Mouse (Mus musculus) embryonic facial prominence, embryonic 15.5 days (tissue): Measurements from ENCODE around the gene Hoxc5. TPM values are rescaled to one million over a fixed set of nuclear protein-coding genes. Genes with fewer than 3 reads are reported as not detected.

Source experiments
- ATAC-seq: fragments of 200-750 bp; cut with Nextera tagmentation; 2 replicates; pipeline ENCODE4 v1.8.0; 2017; ENCODE audit warnings: low read depth, moderate TSS enrichment; ENCODE audit not compliant: insufficient number of reproducible peaks, low FRiP score, low TSS enrichment
- H3K27ac ChIP-seq: fragments of 300-500 bp; sonication (generic); replicated peaks from 2 replicates; pipeline ENCODE4 v1.5.1; 2015; ENCODE audit warnings: mild to moderate bottlenecking, inconsistent platforms
- H3K27me3 ChIP-seq: fragments of 300-500 bp; sonication (generic); 2 replicates; pipeline ENCODE4 v1.6.1; 2015; ENCODE audit warnings: inconsistent platforms
- H3K36me3 ChIP-seq: fragments of 300-500 bp; sonication (generic); 2 replicates; pipeline ENCODE4 v1.6.1; 2015; ENCODE audit warnings: mild to moderate bottlenecking, inconsistent platforms
- H3K4me1 ChIP-seq: fragments of 300-500 bp; sonication (generic); 2 replicates; pipeline ENCODE4 v1.6.1; 2015; ENCODE audit warnings: inconsistent platforms
- H3K4me2 ChIP-seq: fragments of 300-500 bp; sonication (generic); replicated peaks from 2 replicates; pipeline ENCODE4 v1.6.1; 2015; ENCODE audit warnings: mild to moderate bottlenecking, inconsistent platforms
- H3K4me3 ChIP-seq: fragments of 300-500 bp; sonication (generic); replicated peaks from 2 replicates; pipeline ENCODE4 v1.5.1; 2015; ENCODE audit warnings: mild to moderate bottlenecking, inconsistent platforms
- H3K9ac ChIP-seq: fragments of 300-500 bp; sonication (generic); 2 replicates; pipeline ENCODE4 v1.6.1; 2015; ENCODE audit warnings: inconsistent platforms
- H3K9me3 ChIP-seq: fragments of 300-500 bp; sonication (generic); replicated peaks from 2 replicates; pipeline ENCODE4 v1.6.1; 2016; ENCODE audit warnings: inconsistent platforms
- WGBS: fragments of 180-500 bp; shearing (Covaris S2); methylation state at CpG from one replicate; pipeline ENCODE4 v1.1.7; 2015; 5-methylcytosine and 5-hydroxymethylcytosine counted together
- polyA plus RNA-seq: library from polyadenylated mRNA; unstranded; fragments of >200 nt; fragmentation: Nextera tagmentation; extraction: Ambion mirVana; gene quantifications from 2 replicates; pipeline ENCODE4 v1.2.1, GENCODE M21; 2015

Hoxc5 gene
- polyA plus RNA-seq, 1 experiment from 2014 or later, result 2.1 TPM

GRCm38 (mm10) chr15:102947276-102947675 is 20.0 kb upstream of the Hoxc5 start:
- WGBS, result 1% methylated on average over 9 of the region's 9 CpGs
- Histone ChIP-seq H3K36me3 (no peaks in the 10 kb centered on the region), H3K4me1 (no peaks in the 10 kb centered on the region), H3K27ac (no peak overlapping the region), H3K4me2 (no peak overlapping the region), H3K27me3 (peaks cover 99% of the 10 kb centered on the region), H3K4me3 (no peak overlapping the region), H3K9me3 (no peaks in the 10 kb centered on the region), H3K9ac (no peak overlapping the region)
- ATAC-seq, result no peak

DNA sequence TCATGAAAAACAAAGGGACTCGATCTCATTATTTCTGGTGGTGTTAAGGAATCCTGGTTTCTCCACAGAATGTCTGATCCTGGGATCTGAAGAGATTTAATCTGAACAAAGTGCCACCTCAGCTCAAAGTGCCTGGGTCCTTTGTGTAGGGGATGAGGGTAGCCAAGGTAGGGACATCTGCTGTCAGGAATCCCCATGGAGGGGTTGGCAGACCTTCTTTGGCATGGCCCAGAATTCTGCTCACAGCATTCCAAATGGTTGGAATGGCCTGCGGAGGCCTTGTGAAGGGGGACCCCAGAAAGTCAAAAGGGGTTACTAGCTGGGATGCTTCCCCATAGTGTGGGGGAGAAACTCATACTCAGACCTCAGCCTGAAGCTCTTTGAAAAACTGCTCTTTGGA is 18.4 kb upstream of the Hoxc5 start:
- no peak for ATAC-seq
- no peak overlapping the region for H3K27ac ChIP-seq
- H3K36me3 ChIP-seq, result no peaks in the 10 kb centered on the region
- no peaks in the 10 kb centered on the region for H3K9me3 ChIP-seq
- peaks cover 99% of the 10 kb centered on the region for H3K27me3 ChIP-seq
- no peaks in the 10 kb centered on the region for H3K4me1 ChIP-seq
- WGBS, result 4% methylated on average over 2 of the region's 2 CpGs
- no peak overlapping the region for H3K9ac ChIP-seq
- H3K4me2 ChIP-seq, result no peak overlapping the region
- no peak overlapping the region for H3K4me3 ChIP-seq

DNA sequence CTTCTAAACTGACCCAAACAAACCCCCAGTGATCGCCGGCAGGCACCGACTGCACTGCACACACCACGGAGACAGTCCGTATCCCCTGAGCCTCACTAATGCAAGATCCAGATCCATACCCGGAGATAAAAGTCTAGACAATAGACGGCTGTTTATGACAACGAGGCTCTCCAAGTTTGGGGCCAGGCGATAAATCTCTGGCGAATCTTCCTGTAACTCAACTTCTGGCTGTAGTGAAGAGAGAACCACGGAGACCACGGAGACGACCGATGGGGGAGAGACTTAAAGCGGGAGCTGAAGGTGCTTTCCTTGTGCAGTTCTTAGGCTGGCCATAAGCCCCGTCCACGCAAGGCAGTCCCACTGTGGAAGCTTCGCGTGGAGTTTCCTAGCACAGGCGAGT is 17.5 kb upstream of the Hoxc5 start:
- H3K4me3 ChIP-seq, result no peak overlapping the region
- H3K36me3 ChIP-seq, result no peaks in the 10 kb centered on the region
- 2% methylated on average over 20 of the region's 20 CpGs for WGBS
- H3K4me1 ChIP-seq, result no peaks in the 10 kb centered on the region
- H3K9me3 ChIP-seq, result no peaks in the 10 kb centered on the region
- no peak for ATAC-seq
- peaks cover 99% of the 10 kb centered on the region for H3K27me3 ChIP-seq
- no peak overlapping the region for H3K4me2 ChIP-seq
- no peak overlapping the region for H3K9ac ChIP-seq
- H3K27ac ChIP-seq, result no peak overlapping the region

DNA sequence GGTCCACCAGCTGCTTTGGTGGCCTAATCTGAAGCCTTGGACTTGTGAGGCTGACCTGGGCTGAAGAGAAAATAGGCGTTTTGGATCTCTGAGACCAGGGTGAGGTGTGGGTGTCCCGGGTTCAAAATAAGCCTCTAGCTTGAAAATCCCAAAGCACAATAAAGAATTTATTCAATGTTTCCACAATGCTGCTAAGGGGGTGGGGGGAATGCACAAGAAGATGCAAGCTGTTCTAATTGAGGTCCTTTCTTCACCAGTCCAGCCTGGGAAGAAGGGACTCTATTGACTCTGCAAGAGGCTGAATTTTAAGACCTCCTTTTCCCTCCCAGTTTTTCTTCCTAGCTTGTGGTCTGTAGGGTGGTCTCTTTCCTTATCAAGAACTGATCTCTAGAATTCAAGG is 16.4 kb upstream of the Hoxc5 start:
- WGBS, result 9% methylated on average over 2 of the region's 2 CpGs
- Histone ChIP-seq H3K9ac (no peak overlapping the region), H3K4me3 (no peak overlapping the region), H3K36me3 (no peaks in the 10 kb centered on the region), H3K27me3 (peaks cover 97% of the 10 kb centered on the region), H3K9me3 (no peaks in the 10 kb centered on the region), H3K4me2 (no peak overlapping the region), H3K27ac (no peak overlapping the region), H3K4me1 (no peaks in the 10 kb centered on the region)
- ATAC-seq, result no peak

- Histone ChIP-seq H3K27ac (no peak overlapping the region), H3K4me3 (no peak overlapping the region)
- WGBS, result 2% methylated on average over 6 of the region's 6 CpGs
Observed at GRCm38 (mm10) chr15:102953561-102953960, 13.7 kb upstream of the Hoxc5 start.

GRCm38 (mm10) chr15:102954192-102955006 is 12.8 kb upstream of the Hoxc5 start, which contains the start of gene Hoxc11:
TSS of gene Hoxc11 (plus strand) at chr15:102954427.
- Histone ChIP-seq H3K4me2 (no peak within 1 kb of the TSS), H3K9me3 (no peaks in the 10 kb centered on the region), H3K9ac (no peak within 1 kb of the TSS), H3K36me3 (no peaks in the 10 kb centered on the region), H3K4me1 (no peaks in the 10 kb centered on the region), H3K27ac (no peak within 1 kb of the TSS), H3K27me3 (peaks cover 94% of the 10 kb centered on the region), H3K4me3 (no peak within 1 kb of the TSS)
- WGBS, result 1% methylated on average over 57 of the region's 57 CpGs
- no peak for ATAC-seq

More at GRCm38 (mm10) chr15:102953561-102953960, 13.7 kb upstream of the Hoxc5 start:
- Histone ChIP-seq H3K9me3 (no peaks in the 10 kb centered on the region), H3K4me1 (no peaks in the 10 kb centered on the region), H3K36me3 (no peaks in the 10 kb centered on the region), H3K27me3 (peaks cover 97% of the 10 kb centered on the region), H3K9ac (no peak overlapping the region), H3K4me2 (no peak overlapping the region)
- ATAC-seq, result no peak

DNA sequence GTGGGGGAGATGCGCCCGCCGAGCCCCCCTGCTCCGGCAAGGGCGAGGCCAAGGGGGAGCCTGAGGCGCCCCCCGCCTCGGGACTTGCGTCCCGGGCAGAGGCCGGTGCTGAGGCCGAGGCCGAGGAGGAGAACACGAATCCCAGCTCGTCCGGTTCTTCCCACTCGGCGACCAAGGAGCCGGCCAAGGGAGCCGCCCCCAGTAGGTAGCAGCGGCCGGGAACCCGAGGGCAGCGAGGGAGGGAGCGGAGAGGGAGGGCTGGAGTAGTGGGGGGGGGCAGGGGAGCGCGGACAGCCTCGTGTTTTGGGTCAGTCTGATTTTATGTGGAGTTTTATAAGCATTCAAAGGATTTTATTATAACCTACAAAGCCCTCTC is 12.2 kb upstream of the Hoxc5 start:
- peaks cover 94% of the 10 kb centered on the region for H3K27me3 ChIP-seq
- no peaks in the 10 kb centered on the region for H3K4me1 ChIP-seq
- no peak overlapping the region for H3K9ac ChIP-seq
- no peak overlapping the region for H3K4me2 ChIP-seq
- no peak for ATAC-seq
- H3K4me3 ChIP-seq, result no peak overlapping the region
- no peaks in the 10 kb centered on the region for H3K36me3 ChIP-seq
- no peaks in the 10 kb centered on the region for H3K9me3 ChIP-seq
- H3K27ac ChIP-seq, result no peak overlapping the region
- 1% methylated on average over 28 of the region's 28 CpGs for WGBS

DNA sequence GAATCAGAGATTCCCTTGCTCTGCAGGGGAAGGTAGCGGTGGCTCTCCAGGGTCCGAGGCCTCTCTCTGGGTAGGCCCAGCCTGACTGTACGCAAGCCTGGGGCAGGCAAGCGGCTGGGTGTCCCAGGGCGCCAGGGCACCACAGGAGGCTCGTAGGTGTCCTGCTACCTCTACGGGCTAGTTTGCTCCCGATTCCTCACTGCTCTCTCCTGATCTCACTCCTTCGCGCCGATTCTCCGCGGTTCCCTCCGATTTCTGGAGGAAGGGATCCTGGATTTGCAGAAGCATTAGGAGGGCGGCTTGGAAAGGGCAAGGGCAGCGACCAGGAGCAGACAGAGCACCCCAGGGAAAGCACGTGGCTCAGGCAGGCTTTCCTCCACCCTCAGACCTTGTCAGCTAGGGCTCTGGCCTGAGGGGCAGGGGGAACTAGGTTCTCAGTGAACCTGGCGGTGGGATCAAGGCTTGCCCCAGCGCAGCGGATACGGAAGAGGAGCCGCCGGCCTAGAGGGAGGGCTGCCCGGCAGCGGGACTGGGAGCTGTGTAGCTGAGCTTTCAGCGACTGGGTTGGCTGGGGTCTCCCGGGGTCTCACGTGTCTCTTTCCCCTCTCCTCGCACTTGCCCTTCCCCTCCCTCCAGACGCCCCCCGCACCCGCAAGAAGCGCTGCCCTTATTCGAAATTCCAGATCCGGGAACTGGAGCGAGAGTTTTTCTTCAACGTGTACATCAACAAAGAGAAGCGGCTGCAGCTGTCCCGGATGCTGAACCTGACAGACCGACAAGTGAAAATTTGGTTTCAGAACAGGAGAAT is 11.2 kb upstream of the Hoxc5 start:
- Histone ChIP-seq H3K4me2 (no peak overlapping the region), H3K27me3 (peaks cover 95% of the 10 kb centered on the region), H3K9ac (no peak overlapping the region), H3K4me3 (no peak overlapping the region), H3K27ac (no peak overlapping the region), H3K9me3 (no peaks in the 10 kb centered on the region), H3K4me1 (no peaks in the 10 kb centered on the region), H3K36me3 (no peaks in the 10 kb centered on the region)
- ATAC-seq, result no peak
- 1% methylated on average over 40 of the region's 40 CpGs for WGBS

GRCm38 (mm10) chr15:102956906-102957305 is 10.3 kb upstream of the Hoxc5 start:
- Histone ChIP-seq H3K27ac (no peak overlapping the region), H3K36me3 (no peaks in the 10 kb centered on the region), H3K9ac (no peak overlapping the region), H3K4me2 (no peak overlapping the region), H3K9me3 (no peaks in the 10 kb centered on the region), H3K27me3 (peaks cover 94% of the 10 kb centered on the region), H3K4me3 (no peak overlapping the region), H3K4me1 (no peaks in the 10 kb centered on the region)
- under 1% methylated on average over 12 of the region's 12 CpGs for WGBS
- no peak for ATAC-seq

- peaks cover 92% of the 10 kb centered on the region for H3K27me3 ChIP-seq
- no peaks in the 10 kb centered on the region for H3K4me1 ChIP-seq
- H3K9me3 ChIP-seq, result no peaks in the 10 kb centered on the region
- H3K36me3 ChIP-seq, result no peaks in the 10 kb centered on the region
- H3K4me3 ChIP-seq, result no peak overlapping the region
- under 1% methylated on average over 13 of the region's 13 CpGs for WGBS
- no peak overlapping the region for H3K9ac ChIP-seq
- ATAC-seq, result no peak
- H3K27ac ChIP-seq, result no peak overlapping the region
- no peak overlapping the region for H3K4me2 ChIP-seq
Observed at GRCm38 (mm10) chr15:102959663-102960191, 7.5 kb upstream of the Hoxc5 start.

- no peak for ATAC-seq
- H3K27me3 ChIP-seq, result peaks cover 94% of the 10 kb centered on the region
- H3K4me1 ChIP-seq, result peaks cover 4% of the 10 kb centered on the region; the same call in 1 of the 2 replicates
- H3K4me3 ChIP-seq, result no peak overlapping the region
- no peak overlapping the region for H3K27ac ChIP-seq
- no peaks in the 10 kb centered on the region for H3K36me3 ChIP-seq
- 1% methylated on average over 6 of the region's 6 CpGs for WGBS
- H3K4me2 ChIP-seq, result no peak overlapping the region
- H3K9me3 ChIP-seq, result no peaks in the 10 kb centered on the region
- H3K9ac ChIP-seq, result no peak overlapping the region
Observed at GRCm38 (mm10) chr15:102961728-102962127, 5.5 kb upstream of the Hoxc5 start.
